Mouse (Mus musculus) liver, adult 2 months (tissue): ENCODE measurements around the gene Nr3c2. TPM values are rescaled to one million over a fixed set of nuclear protein-coding genes. Genes with fewer than 3 reads are reported as not detected.

ENCODE experiments used
- DNase-seq: peaks from one replicate; pipeline ENCODE4 v3.0.0-alpha.2; 2011; ENCODE audit warnings: low read depth, low spot score; ENCODE audit errors: extremely low read depth
- H3K27ac ChIP-seq: fragments of 200-500 bp; replicated peaks from 2 replicates; pipeline ENCODE4 v1.5.1; 2012; ENCODE audit warnings: low read depth, mild to moderate bottlenecking, control low read depth, inconsistent platforms, low read length; ENCODE audit not compliant: insufficient read depth
- H3K27me3 ChIP-seq: fragments of 200-500 bp; 2 replicates; pipeline ENCODE4 v1.6.1; 2012; ENCODE audit warnings: mild to moderate bottlenecking, moderate library complexity, low read length, inconsistent platforms; ENCODE audit not compliant: control insufficient read depth, insufficient read depth
- H3K36me3 ChIP-seq: fragments of 200-500 bp; 2 replicates; pipeline ENCODE4 v1.6.1; 2012; ENCODE audit warnings: low read length, inconsistent platforms; ENCODE audit not compliant: control insufficient read depth, insufficient read depth
- H3K4me1 ChIP-seq: fragments of 200-500 bp; 2 replicates; pipeline ENCODE4 v1.6.1; 2011; ENCODE audit warnings: low read length; ENCODE audit not compliant: control insufficient read depth, insufficient read depth
- H3K4me3 ChIP-seq: fragments of 200-500 bp; 2 replicates; pipeline ENCODE4 v1.5.1; 2011; ENCODE audit warnings: low read depth, mild to moderate bottlenecking, control low read depth, low read length, moderate library complexity; ENCODE audit not compliant: insufficient read depth
- H3K79me2 ChIP-seq: fragments of 200-500 bp; 2 replicates; pipeline ENCODE4 v1.6.1; 2012; ENCODE audit warnings: inconsistent platforms, mild to moderate bottlenecking, low read length, moderate library complexity; ENCODE audit not compliant: control insufficient read depth, insufficient read depth
- H3K9ac ChIP-seq: fragments of 200-500 bp; 2 replicates; pipeline ENCODE4 v1.6.1; 2012; ENCODE audit warnings: low read depth, mild to moderate bottlenecking, control low read depth, inconsistent platforms, low read length
- CTCF ChIP-seq: fragments of 200-500 bp; IDR thresholded peaks from 2 replicates; pipeline ENCODE4 v1.5.1; 2011; ENCODE audit warnings: low read depth, low read length, control low read depth
- POLR2A ChIP-seq: fragments of 200-500 bp; IDR thresholded peaks from 2 replicates; pipeline ENCODE4 v1.6.1; 2011; ENCODE audit warnings: low read length, control low read depth; ENCODE audit not compliant: insufficient read depth; ENCODE audit errors: extremely low read depth
- WGBS: fragments of 180-500 bp; shearing (Covaris S2); methylation state at CpG from one replicate; pipeline ENCODE4 v1.1.7; 2018; 5-methylcytosine and 5-hydroxymethylcytosine counted together
- polyA plus RNA-seq: library from polyadenylated mRNA; depleted of rRNA; stranded (reverse); fragments of >200 nt; gene quantifications from 2 replicates; pipeline ENCODE4 v1.2.3, GENCODE M21; 2012; rRNA removed
- total RNA-seq: library from RNA; depleted of rRNA; stranded (reverse); fragments of >200 nt; gene quantifications from 2 replicates; pipeline ENCODE4 v1.2.3, GENCODE M21; 2014; rRNA removed

Gene Nr3c2
- total RNA-seq (14.8 and 16.7 TPM in 2 replicates), polyA plus RNA-seq (3.2 and 4.7 TPM in 2 replicates)

GRCm38 (mm10) chr8:76899411-76900154 is at the start of gene Nr3c2:
Nr3c2 (plus strand) TSS chr8:76899442.
- H3K4me1 ChIP-seq, result peaks cover 2% of the 10 kb centered on the region; the same call in 1 of the 2 replicates
- H3K36me3 ChIP-seq, result no peaks in the 10 kb centered on the region
- no peaks in the 10 kb centered on the region for H3K27me3 ChIP-seq
- peak within 1 kb of the TSS; percentile 62 for H3K9ac ChIP-seq
- TF ChIP-seq POLR2A, result no peak
- peak; percentile 49 for TF ChIP-seq CTCF
- no peaks in the 10 kb centered on the region for H3K79me2 ChIP-seq
- peak; percentile 31 for DNase-seq
- under 1% methylated on average over 47 of the region's 47 CpGs for WGBS
- H3K4me3 ChIP-seq, result peak within 1 kb of the TSS; percentile 59
- H3K27ac ChIP-seq, result peak within 1 kb of the TSS; percentile 81

DNA sequence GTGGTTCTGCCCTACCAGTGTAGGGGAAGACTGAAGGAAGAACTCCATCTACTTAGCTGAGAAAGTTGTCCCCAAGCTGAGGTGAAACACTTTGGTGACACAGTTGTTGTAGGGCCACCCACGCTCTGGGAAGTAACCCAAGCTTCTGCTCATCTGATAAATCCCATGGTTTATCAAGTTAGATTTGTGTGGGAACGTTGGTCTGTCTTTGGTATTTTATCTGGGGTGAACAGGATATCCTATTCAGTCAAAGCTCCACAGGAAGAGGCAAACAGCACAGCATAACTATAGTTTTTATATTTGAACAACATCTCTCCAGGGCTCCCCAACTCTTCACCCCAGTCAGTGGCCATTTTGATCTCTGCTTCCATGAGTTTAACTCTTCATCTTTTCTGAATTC is 40.7 kb upstream of the Nr3c2 start:
- Histone ChIP-seq H3K9ac (no peak overlapping the region), H3K27ac (no peak overlapping the region), H3K27me3 (no peaks in the 10 kb centered on the region), H3K36me3 (no peaks in the 10 kb centered on the region), H3K79me2 (no peaks in the 10 kb centered on the region), H3K4me1 (no peaks in the 10 kb centered on the region), H3K4me3 (no peak overlapping the region)
- no peak for DNase-seq
- no peak for TF ChIP-seq POLR2A
- no peak for TF ChIP-seq CTCF
- 59% methylated on average over 2 of the region's 2 CpGs for WGBS

GRCm38 (mm10) chr8:76859709-76860108 is 39.5 kb upstream of the Nr3c2 start:
- no peak overlapping the region for H3K27ac ChIP-seq
- no peaks in the 10 kb centered on the region for H3K79me2 ChIP-seq
- no peaks in the 10 kb centered on the region for H3K36me3 ChIP-seq
- H3K9ac ChIP-seq, result no peak overlapping the region
- no peak overlapping the region for H3K4me3 ChIP-seq
- no peak for DNase-seq
- TF ChIP-seq CTCF (no peak), POLR2A (no peak)
- H3K4me1 ChIP-seq, result no peaks in the 10 kb centered on the region
- H3K27me3 ChIP-seq, result no peaks in the 10 kb centered on the region

DNA sequence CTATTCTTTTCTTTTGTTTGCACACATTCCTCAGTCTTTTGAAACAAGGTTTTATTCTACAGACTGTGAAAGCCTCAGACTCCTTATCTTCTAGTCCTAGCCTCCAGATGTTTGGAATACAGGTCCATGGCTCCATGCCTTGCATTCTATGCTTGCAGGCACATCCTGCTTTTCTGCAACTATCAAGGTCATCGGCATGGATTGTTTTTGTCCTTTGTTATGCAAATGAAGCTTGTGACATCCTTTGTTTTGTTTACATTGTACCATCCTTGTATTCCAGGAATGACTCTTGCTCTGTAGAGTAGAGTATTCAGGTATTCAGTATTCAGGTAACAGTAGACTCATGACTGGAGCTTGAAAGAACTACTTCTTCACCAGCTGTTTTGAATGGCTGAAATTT is 36.2 kb upstream of the Nr3c2 start:
- Histone ChIP-seq H3K79me2 (no peaks in the 10 kb centered on the region), H3K9ac (no peak overlapping the region), H3K27me3 (no peaks in the 10 kb centered on the region), H3K27ac (no peak overlapping the region), H3K36me3 (no peaks in the 10 kb centered on the region), H3K4me3 (no peak overlapping the region), H3K4me1 (no peaks in the 10 kb centered on the region)
- DNase-seq, result no peak
- TF ChIP-seq POLR2A, result no peak
- TF ChIP-seq CTCF, result no peak
- 85% methylated on average over 1 of the region's 1 CpGs for WGBS

DNA sequence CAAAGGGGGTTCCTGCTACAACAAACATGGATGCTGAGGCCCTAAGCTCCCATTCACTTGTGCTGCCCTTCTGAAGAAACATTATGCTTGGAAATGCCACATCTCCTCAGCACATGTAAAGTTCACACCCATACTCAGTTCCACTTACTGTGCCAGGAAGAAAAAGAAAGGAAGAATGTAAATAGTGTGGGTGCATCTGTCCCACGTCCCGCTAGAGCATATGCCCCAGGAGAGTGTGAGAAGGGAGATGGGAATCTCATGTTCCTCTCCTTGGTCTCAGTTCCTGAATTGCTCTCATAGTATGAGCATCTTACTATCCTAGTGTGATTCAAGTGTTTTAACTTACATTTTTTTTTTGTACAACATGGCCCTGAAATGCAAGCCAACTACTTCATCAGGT is 22.4 kb upstream of the Nr3c2 start:
- H3K36me3 ChIP-seq, result no peaks in the 10 kb centered on the region
- H3K4me3 ChIP-seq, result no peak overlapping the region
- 93% methylated on average over 2 of the region's 2 CpGs for WGBS
- TF ChIP-seq CTCF (no peak), POLR2A (no peak)
- no peaks in the 10 kb centered on the region for H3K27me3 ChIP-seq
- H3K27ac ChIP-seq, result no peak overlapping the region
- H3K4me1 ChIP-seq, result no peaks in the 10 kb centered on the region
- H3K79me2 ChIP-seq, result no peaks in the 10 kb centered on the region
- DNase-seq, result no peak
- H3K9ac ChIP-seq, result no peak overlapping the region

DNA sequence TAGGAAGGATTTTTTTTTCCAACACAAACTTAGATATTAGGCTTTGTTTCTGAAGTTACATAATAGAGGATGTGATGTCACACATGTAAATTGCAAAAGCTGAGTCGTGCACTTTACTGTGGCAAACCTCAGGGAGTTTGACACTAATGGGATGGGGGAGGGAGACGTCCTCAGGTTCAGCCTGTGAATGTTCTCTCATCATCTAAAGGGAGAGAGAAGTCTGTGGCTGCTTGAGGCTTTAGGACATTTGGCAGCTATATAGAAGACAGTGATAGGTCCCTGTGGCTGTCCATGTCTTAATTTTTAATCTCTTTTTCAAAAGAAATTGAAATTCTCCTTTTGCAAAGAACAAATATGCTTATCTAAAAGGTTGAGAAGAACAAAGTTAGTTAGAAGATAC is 2.2 kb upstream of the Nr3c2 start:
- no peaks in the 10 kb centered on the region for H3K27me3 ChIP-seq
- peak; percentile 36 for DNase-seq
- H3K27ac ChIP-seq, result no peak overlapping the region
- 0% methylated on average over 2 of the region's 2 CpGs for WGBS
- H3K36me3 ChIP-seq, result no peaks in the 10 kb centered on the region
- H3K9ac ChIP-seq, result no peak overlapping the region
- no peaks in the 10 kb centered on the region; the same call in 1 of the 2 replicates for H3K4me1 ChIP-seq
- no peak overlapping the region for H3K4me3 ChIP-seq
- TF ChIP-seq CTCF (no peak), POLR2A (no peak)
- H3K79me2 ChIP-seq, result no peaks in the 10 kb centered on the region
